Mouse (Mus musculus) thymus, adult 18-20 months (tissue): Measurements from ENCODE around the gene Tfrc.

Experiments used
- DNase-seq, 2 experiments: peaks; one replicate each; pipeline ENCODE4 v3.0.0; 2022; ENCODE audit warnings: mixed read lengths in 2 of 2

Gene Tfrc

GRCm38 (mm10) chr16:32608712-32609400, at the start of gene Tfrc:
Tfrc (plus strand) TSS chr16:32608920.
- peak; percentile 99 for DNase-seq

- DNase-seq, result no peak
Measured at GRCm38 (mm10) chr16:32559493-32559892, 49.2 kb upstream of the Tfrc start.

DNA sequence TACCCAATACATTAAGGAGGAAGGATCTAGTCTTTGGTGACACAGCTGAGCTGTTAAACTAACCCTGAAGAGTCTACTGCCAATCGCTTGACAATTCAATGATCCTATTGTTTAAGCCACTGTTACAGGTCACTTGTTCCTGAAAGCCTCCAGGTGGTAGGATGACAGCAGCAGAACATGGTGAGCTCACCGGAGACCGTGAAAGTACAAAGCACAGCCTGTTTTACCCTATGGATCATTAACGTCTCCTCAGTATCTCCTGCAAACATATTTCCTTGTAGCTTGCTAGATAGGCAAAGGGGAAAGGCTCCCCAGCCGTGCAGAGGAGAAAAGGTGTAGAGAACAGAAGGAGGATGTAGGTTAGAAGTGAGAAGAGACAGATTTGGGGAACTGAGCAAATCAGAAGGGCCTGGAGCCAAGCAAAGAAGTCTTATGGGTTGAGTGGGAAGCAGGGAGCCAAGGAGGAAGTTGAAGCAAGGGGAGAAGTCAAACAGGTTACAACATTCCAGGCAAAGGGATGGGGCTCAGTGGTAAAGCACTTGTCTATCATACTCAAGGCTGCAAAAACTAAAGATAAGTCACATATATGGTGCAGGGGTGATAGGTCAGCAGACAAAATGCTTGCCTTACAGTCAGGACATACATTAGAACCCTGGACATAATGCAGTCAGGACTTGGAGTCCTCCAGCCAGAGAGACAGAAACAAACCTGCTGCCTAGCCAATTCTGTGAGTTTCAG, 45.5 kb upstream of the Tfrc start:
- DNase-seq, result no peak

DNA sequence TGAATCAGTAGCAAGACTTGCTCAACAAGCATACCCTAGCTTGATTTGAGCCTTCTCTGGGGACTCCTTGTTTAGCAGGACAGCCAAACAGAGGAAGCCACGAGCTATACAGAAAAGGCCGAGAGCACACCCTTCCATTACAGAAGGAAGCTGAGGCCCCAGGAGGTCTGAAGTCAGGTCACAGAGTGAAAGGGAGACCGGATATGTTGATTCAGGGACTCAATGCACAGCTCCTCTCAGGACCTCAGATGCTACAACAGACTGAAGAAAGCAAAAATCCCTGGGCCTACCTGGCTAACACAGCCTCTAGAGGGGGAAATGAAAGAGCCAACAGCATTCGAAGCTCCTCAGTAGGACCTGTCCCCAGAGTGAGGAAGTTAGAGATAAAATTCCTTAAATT, 41.4 kb upstream of the Tfrc start:
- DNase-seq, result no peak

DNA sequence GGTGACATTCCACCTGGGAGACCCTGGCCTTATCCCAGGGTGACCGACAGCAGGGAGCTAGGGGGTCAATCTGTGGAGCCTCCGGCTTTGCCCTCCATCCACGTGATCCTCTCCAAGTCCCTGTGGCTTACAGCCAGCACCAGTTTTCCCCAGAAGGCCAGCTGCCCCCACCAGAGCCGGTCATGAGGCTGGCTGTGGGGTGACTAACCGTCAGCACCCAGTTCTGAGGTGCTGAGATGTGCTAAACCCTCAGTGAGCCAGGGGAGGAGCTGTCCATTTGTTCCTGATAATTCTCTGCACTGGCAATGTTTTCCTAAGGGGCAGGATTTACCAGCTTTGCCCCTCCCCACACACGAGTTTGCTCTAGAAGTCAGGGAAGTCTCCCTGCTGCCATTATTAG, 40.3 kb upstream of the Tfrc start:
- no peak for DNase-seq

DNA sequence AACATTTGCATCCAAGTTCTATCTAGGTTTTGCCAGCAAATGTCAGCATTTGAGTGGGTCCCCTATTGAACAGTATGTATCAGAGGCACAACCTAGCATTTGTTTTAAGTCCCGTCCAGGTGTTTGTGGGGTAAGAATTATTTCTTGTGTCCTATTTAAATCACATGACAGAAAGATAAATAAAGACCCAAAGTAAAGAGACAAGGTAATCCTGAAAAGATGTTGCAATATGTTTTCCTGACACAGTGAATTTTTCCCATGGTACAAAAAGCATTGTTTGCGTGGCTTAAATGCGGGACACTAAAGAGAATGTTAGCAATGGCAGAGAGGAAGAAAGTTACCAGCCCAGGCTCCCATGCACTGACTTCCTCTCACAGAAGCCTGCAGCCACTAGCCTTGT, 38.7 kb upstream of the Tfrc start:
- DNase-seq, result no peak

GRCm38 (mm10) chr16:32572528-32572927, 36.2 kb upstream of the Tfrc start:
- DNase-seq, result no peak

DNA sequence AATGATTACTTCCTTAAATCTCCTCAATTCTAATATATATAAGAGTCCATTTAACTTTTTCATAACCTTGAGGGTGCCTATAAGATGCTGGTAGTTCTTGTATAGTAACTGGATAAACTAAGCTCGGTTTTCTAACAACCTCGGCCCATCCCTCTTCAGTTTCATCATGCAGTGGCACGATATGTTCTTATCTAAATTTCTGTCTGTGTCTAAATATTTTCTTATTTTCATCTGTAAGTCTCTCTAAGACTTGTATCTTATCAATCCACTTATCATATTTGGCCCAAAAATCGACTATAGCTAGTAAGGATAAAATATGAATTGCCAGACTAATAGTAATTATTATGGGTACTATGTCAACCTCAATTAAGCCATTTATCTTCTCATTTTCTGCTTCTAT, 22.2 kb upstream of the Tfrc start:
- DNase-seq, result no peak

GRCm38 (mm10) chr16:32588568-32588967, 20.2 kb upstream of the Tfrc start:
- no peak for DNase-seq

GRCm38 (mm10) chr16:32591521-32591920, 17.2 kb upstream of the Tfrc start:
- no peak for DNase-seq

DNA sequence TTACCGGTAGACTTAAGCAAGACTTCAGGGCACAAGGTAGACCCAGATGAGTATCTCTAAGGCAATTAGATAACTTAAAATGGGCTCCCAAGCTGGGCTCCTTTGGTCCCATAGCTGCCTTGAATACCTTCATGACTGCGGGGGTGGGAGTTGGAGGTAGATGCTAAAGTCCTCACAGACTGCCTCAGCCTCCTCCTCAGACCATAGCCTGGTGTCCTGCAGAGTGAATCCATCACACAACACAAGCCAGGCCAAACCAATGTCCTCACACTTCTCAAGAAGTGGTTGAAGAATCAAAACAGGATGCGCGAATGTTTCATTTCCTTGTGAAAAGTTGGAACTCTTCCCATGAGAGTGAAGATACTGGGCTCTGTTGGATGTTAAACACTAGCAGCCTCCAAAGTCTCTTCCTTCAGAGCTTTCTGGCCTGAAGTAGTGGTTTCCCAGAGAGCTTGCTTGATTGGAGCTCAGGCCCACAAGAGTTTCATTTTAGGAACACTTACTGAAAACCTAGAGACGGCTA, 15.4 kb upstream of the Tfrc start:
- no peak for DNase-seq

DNA sequence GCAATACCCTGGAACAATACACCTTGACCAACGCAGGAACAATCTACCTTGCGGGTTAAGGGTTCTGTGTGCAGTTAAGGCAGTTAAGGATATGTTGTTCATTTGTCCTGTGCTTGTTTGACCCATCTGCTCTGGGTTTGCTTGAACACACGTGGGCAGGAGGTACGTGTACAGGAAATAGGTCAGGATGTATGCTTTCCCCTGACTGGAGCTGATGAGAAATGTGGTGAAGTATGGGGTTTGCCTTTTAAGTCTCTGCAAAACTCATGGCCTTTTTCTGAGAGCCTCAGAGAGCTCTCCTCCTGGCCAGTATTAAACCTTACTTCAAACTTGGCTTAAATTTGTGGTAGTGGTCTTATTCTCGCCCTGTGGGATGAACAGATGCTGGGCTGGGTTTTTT, 14.8 kb upstream of the Tfrc start:
- DNase-seq, result peak in 1 of 2 experiments; percentile 22

DNA sequence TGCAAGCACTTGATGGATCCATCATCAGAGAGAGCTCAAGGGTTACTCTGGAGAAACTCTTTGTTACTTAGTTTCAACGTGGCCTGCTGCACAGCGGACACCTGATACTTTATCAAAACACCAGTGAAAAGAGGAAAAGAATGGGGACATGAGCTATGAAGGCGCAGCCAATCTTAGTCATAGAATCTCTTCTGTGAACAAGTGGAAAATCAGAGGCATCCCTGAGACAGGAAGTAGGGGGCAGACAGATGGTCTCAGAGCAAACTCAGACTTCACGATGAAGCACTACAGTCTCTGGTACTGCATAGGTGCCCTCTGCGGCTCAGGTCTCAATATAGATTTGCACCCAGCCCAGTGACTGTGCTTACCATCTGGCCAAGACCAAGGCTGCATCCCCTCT, 14.0 kb upstream of the Tfrc start:
- peak in 1 of 2 experiments; percentile 8 for DNase-seq

DNA sequence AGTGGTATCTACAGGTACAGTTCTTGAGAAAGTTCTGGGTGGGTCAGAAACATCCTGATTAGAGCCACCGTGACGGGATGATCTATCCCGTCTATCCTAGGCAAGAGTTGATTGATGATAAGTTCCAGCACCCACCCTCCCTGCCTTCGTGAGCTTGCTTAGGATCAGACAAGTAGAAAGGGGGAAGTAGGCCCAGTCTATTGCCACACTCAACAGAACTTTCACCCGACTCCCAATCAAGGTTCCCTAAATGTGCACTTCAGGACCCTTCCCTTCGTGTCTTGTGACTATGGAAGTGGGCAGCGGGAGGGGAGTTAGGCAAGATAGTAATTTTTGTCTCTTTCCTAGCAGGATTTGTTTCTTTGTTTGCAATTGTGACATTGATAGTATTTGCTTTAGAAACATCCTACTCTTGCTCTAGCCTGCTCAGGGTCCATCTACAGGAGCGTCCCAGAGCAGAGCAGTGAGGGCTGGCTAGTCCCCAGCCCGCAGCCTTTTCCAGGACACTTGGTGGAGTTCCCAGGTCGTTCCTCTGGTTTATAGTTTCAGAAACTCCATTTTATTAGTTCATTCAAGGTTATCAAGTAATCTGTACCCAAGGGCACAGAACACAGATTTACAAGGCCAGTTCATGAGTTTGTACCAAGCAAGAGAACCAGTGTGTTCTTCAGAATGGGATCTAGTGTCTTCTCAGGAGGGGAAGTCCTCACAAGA, 13.4 kb upstream of the Tfrc start:
- DNase-seq, result no peak

DNA sequence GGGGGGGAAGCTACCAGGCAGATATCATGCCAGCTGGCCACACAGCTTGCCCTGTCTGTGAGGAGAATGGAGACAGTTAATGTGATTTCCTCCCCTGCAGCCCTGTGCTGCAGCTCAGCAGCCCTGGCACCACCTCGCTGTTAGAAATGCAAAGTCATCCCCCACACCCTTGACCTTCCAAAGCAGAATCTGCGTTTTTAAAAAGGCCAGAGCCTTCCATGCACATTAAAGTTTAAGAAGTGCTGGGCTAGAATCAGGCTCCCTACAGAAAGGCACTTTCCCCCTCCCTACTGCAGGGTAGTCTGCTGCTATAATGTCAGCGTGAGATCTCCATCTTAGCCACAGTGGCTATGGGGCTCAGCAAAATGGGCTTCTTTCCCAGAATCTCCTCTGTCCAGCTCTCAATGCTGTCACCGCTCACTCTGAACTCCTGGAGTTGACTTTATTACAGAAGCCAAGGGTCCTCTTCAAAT, 10.8 kb upstream of the Tfrc start:
- no peak for DNase-seq

DNA sequence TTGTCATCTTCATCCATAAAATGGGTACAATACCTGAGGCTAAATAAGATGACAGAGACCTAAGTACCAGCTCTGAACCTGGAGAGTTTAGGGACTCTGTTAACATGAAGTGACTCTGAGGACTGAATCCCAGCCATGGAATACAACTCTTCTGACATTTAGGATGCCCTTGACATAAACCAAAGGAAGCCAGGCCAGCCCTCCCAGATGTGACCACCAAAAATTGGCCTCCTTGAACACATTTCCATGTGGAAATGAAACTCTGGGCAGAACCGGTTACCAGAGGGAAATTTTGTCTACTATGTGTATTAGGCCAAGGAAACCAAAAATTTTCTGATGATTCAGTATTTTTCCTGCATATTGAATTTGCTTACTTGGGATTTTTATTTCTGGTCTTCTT, 9.6 kb upstream of the Tfrc start:
- no peak for DNase-seq

DNA sequence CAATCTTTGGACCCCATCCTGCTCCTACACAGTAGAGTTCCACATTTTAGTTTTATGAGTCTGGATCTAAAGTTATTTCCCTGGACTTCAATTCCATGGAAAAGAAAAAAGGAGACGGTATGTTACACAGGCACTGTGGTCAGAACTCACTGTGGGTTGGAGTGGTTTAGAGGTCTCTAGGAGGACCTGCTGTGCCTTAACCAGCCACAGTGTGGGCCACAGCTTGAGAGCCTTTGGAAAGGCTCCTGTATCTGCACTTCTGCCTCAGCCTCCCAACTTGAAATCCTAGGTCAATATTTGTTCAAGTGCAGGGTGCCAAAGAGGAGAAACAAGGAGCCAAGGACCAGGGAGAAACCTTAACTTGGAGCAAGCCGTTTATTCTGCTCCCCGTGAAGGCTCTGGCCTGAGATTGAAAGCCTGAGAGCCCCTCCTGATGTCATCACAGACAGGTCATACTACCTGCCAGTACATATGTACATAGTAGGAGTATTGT, 6.5 kb upstream of the Tfrc start:
- no peak for DNase-seq

DNA sequence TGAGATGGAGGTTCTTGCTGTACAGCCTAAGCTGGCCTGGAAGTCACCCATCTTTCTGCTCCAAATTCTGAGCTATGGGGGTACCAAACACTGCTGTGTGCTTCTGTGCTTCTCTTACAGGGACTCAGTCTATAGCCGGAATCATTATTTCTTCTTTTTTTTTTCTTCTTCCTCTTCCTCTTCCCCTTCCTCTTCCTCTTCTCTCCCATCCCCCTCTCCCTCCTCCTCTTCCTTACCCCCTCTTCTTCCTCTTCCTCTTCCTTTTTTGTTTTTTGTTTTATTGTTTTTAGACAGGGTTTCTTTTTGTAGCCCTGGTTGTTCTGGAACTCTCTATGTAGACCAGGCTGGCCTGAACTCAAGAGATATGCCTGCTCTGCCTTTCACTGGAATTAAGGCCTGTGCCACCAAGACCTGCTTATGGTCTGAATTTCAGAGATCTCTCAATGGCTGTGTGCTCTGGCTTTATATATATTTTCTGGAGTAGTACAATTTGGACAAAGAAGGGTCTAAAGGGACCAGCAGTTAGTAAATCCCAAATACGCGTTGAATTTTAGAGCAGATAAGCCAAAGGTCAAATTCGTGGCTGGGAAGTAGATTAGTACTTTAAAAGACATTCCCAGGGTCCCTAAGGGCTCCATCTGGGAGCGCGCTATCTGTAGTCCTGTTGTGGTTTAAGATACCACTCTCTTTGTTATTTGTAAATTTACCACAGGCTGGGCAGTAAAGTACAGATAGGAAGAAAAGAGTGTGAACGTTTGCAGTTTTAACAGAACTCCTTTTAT, 967 bp upstream of the Tfrc start:
- no peak for DNase-seq

- no peak for DNase-seq
Measured at GRCm38 (mm10) chr16:32608344-32608711, 392 bp upstream of the Tfrc start.

- no peak for DNase-seq
Measured at GRCm38 (mm10) chr16:32609401-32609779, 670 bp downstream of the Tfrc start.

DNA sequence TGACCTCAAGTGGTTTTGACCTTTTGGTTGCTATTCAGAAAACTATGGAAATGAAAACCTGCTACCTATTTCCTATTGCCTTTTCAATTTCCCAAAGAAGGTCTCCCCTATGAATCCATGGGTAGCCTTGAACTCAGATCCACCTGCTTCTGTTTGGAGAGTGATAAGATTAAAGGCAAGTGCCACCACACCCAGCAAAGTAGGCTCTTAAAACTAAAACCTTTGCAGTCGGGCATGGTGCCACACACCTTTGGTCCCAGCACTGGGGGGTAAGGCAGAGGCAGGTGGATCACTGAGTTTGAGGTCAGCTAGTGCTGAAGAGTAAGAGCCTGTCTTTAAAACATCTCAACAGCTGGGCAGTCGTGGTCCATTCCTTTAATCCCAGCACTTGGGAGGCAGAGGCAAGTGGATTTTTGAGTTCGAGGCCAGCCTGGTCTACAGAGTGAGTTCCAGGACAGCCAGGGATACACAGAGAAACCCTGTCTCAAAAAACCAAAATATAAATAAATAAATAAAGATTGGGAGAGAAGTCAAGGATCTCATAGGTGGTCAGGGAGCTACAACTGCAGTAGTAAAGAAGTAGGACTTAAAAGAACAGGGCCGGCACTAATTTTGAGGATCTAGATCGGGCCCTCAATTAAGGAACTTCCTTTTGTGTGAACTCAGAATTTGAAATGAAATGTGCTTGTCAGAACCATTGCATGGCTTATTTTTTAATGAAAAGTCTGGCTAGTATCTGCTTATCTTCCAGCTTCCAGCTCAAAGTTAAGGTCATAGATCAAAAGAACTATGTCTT, 1.9 kb downstream of the Tfrc start:
- DNase-seq, result no peak

DNA sequence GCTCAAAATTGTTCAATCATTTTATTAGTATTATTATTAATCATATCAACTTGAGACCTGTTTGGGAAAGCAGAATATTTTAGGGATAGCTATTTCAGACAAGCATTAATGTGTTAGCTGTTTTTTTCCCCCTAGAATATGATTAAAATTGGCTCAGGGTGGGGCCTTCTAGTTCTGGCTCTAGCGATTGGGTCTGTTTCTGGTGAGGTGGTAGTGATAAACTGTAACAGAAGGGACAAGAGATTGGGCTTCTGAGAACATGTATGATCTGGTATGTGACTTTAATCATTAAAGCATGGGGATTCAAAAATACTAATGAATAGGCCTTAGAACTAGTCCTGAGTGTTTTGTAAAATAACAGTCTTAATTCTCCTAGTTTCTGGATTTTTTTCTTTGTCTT, 3.3 kb downstream of the Tfrc start:
- DNase-seq, result no peak
